Mouse (Mus musculus) central nervous system, embryonic 14 days (tissue): Measurements from ENCODE around the gene Cd164l2. TPM values are rescaled to one million over a fixed set of nuclear protein-coding genes. Genes with fewer than 3 reads are reported as not detected.

Experiments
- polyA plus RNA-seq: library from polyadenylated mRNA; depleted of rRNA; stranded (reverse); fragments of >200 nt; gene quantifications from 2 replicates; pipeline ENCODE4 v1.2.3, GENCODE M21; 2012; rRNA removed

Cd164l2 gene
- polyA plus RNA-seq: 0.75 and 1.6 TPM in 2 replicates

GRCm38 (mm10) chr4:133211751-133212561 is at the start of gene Cd164l2, which contains the start of gene Gpr3:
Gene Cd164l2 (plus strand): TSS chr4:133212131.
Gene Gpr3 (minus strand): TSS chr4:133212536.

GRCm38 (mm10) chr4:133240490-133240921 is 28.6 kb downstream of the Cd164l2 start, which contains the start of gene Map3k6:
Gene Map3k6 (plus strand): TSS chr4:133240818.

GRCm38 (mm10) chr4:133262882-133263281 is 51.0 kb downstream of the Cd164l2 start, which contains the start of gene Sytl1:
Gene Sytl1 (minus strand): TSS chr4:133263113.

Other genes starting within 250 kb of the Cd164l2 start
- 0.21 and 0.23 TPM in 2 replicates for gene Fgr, start 238.0 kb upstream of the Cd164l2 start, polyA plus RNA-seq
- 22.6 and 26.7 TPM in 2 replicates for gene Ahdc1, start 200.9 kb upstream of the Cd164l2 start, polyA plus RNA-seq
- gene Wasf2, start 81.6 kb upstream of the Cd164l2 start, polyA plus RNA-seq: 21.4 and 26.3 TPM in 2 replicates
- 1.1 and 1.5 TPM in 2 replicates for gene Gpr3, start 405 bp downstream of the Cd164l2 start, polyA plus RNA-seq
- 1.9 and 2.5 TPM in 2 replicates for gene Map3k6, start 28.7 kb downstream of the Cd164l2 start, polyA plus RNA-seq
- gene Sytl1, start 51.0 kb downstream of the Cd164l2 start, polyA plus RNA-seq: 1.3 and 1.8 TPM in 2 replicates
- gene Tmem222, start 65.7 kb downstream of the Cd164l2 start, polyA plus RNA-seq: 120 and 131 TPM in 2 replicates
- gene Wdtc1, start 141.3 kb downstream of the Cd164l2 start, polyA plus RNA-seq: 35.0 and 35.1 TPM in 2 replicates
- 25.2 and 28.1 TPM in 2 replicates for gene Slc9a1, start 157.6 kb downstream of the Cd164l2 start, polyA plus RNA-seq